Mouse (Mus musculus): ENCODE data around the gene Acoxl.

DNA sequence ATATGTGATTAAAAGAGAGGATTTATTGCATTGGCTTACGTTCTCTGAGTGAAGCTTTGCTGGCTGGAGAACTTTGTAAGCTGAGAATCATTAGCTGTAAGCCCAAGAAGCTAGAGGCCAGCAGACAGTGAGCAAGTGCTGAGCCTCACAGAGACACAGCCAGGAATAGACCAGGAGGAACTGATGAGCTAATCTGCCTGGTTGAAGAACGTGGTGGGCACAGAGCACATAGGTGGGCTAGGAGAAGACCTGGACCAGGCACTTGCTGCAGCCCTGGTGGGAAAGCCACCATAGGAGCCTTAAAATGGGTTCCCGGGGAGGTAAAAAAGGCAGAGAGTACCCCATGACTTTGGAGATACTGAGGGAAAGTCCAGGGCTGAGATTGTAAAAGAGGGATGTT lies 228.5 kb downstream of the Acoxl start:
- TF ChIP-seq CTCF (IDR thresholded peaks at IDR 0.05; ENCODE audit: low read depth, low read length) (no peak), GATA1 (IDR thresholded peaks at IDR 0.05; ENCODE audit: borderline replicate concordance, low read length) (no peak)
